Mouse (Mus musculus) neural tube, embryonic 12.5 days (tissue): ENCODE measurements around the gene Pik3c2g. TPM values are rescaled to one million over a fixed set of nuclear protein-coding genes. Genes with fewer than 3 reads are reported as not detected.
A peak's percentile ranks its signal among the peaks of the same experiment; 100 is the strongest.
"Not testable (repeated sequence)": the region's sequence is repeated elsewhere in the genome, so short reads cannot be mapped to it uniquely, and the experiment has no call there.

Experiments
- ATAC-seq: fragments of 200-750 bp; cut with Nextera tagmentation; 2 replicates; pipeline ENCODE4 v1.8.0; 2017; ENCODE audit warnings: low read depth, mild to moderate bottlenecking, moderate TSS enrichment, moderate library complexity; ENCODE audit not compliant: low FRiP score
- H3K27ac ChIP-seq: fragments of 300-500 bp; sonication (generic); 2 replicates; pipeline ENCODE4 v1.5.1; 2016
- H3K27me3 ChIP-seq: fragments of 300-500 bp; sonication (generic); replicated peaks from 2 replicates; pipeline ENCODE4 v1.6.1; 2016; ENCODE audit warnings: mild to moderate bottlenecking
- H3K36me3 ChIP-seq: fragments of 300-500 bp; sonication (generic); 2 replicates; pipeline ENCODE4 v1.6.1; 2016; ENCODE audit warnings: mild to moderate bottlenecking
- H3K4me1 ChIP-seq: fragments of 300-500 bp; sonication (generic); 2 replicates; pipeline ENCODE4 v1.6.1; 2016
- H3K4me2 ChIP-seq: fragments of 300-500 bp; sonication (generic); replicated peaks from 2 replicates; pipeline ENCODE4 v1.6.1; 2016; ENCODE audit warnings: mild to moderate bottlenecking
- H3K4me3 ChIP-seq: fragments of 300-500 bp; sonication (generic); 2 replicates; pipeline ENCODE4 v1.5.1; 2016
- H3K9ac ChIP-seq: fragments of 300-500 bp; sonication (generic); 2 replicates; pipeline ENCODE4 v1.6.1; 2016; ENCODE audit warnings: mild to moderate bottlenecking
- H3K9me3 ChIP-seq: fragments of 300-500 bp; sonication (generic); 2 replicates; pipeline ENCODE4 v1.6.1; 2016; ENCODE audit warnings: mild to moderate bottlenecking
- WGBS: fragments of 180-500 bp; shearing (Covaris S2); methylation state at CpG from one replicate; pipeline ENCODE4 v1.1.7; 2016; 5-methylcytosine and 5-hydroxymethylcytosine counted together
- polyA plus RNA-seq: library from polyadenylated mRNA; unstranded; fragments of >200 nt; fragmentation: Nextera tagmentation; extraction: Ambion mirVana; gene quantifications from 2 replicates; pipeline ENCODE4 v1.2.1, GENCODE M21; 2016

Gene Pik3c2g
- polyA plus RNA-seq, 1 experiment from 2014 or later: 0.24 TPM

GRCm38 (mm10) chr6:139907138-139907537 is 320.1 kb downstream of the Pik3c2g start:
- Histone ChIP-seq H3K4me2 (no peak overlapping the region), H3K27ac (no peak overlapping the region), H3K9me3 (no peaks in the 10 kb centered on the region), H3K4me1 (no peaks in the 10 kb centered on the region), H3K27me3 (no peaks in the 10 kb centered on the region), H3K36me3 (no peaks in the 10 kb centered on the region), H3K9ac (no peak overlapping the region), H3K4me3 (no peak overlapping the region)
- 78% methylated on average over 4 of the region's 4 CpGs for WGBS
- ATAC-seq: no peak

- H3K27ac ChIP-seq: no peak overlapping the region
- H3K4me1 ChIP-seq: no peaks in the 10 kb centered on the region
- H3K4me3 ChIP-seq: no peak overlapping the region
- H3K27me3 ChIP-seq: no peaks in the 10 kb centered on the region
- 73% methylated on average over 12 of the region's 12 CpGs for WGBS
- no peak overlapping the region for H3K9ac ChIP-seq
- no peaks in the 10 kb centered on the region for H3K36me3 ChIP-seq
- H3K9me3 ChIP-seq: no peaks in the 10 kb centered on the region
- ATAC-seq: no peak
- H3K4me2 ChIP-seq: no peak overlapping the region
Observed at GRCm38 (mm10) chr6:139908997-139909669, 322.1 kb downstream of the Pik3c2g start.

- Histone ChIP-seq H3K9ac (no peak overlapping the region), H3K4me3 (no peak overlapping the region), H3K27ac (no peak overlapping the region), H3K4me2 (no peak overlapping the region), H3K4me1 (no peaks in the 10 kb centered on the region), H3K9me3 (no peaks in the 10 kb centered on the region), H3K27me3 (no peaks in the 10 kb centered on the region), H3K36me3 (no peaks in the 10 kb centered on the region)
- WGBS: 86% methylated on average over 5 of the region's 5 CpGs
- ATAC-seq: no peak
Observed at GRCm38 (mm10) chr6:139928766-139929165, 341.7 kb downstream of the Pik3c2g start.

- H3K36me3 ChIP-seq: no peaks in the 10 kb centered on the region
- H3K9me3 ChIP-seq: no peaks in the 10 kb centered on the region
- no peaks in the 10 kb centered on the region for H3K4me1 ChIP-seq
- 76% methylated on average over 2 of the region's 2 CpGs for WGBS
- no peaks in the 10 kb centered on the region for H3K27me3 ChIP-seq
- no peak overlapping the region for H3K27ac ChIP-seq
- no peak overlapping the region for H3K4me2 ChIP-seq
- H3K9ac ChIP-seq: no peak overlapping the region
- no peak for ATAC-seq
- H3K4me3 ChIP-seq: no peak overlapping the region
Observed at GRCm38 (mm10) chr6:139934861-139935260, 347.8 kb downstream of the Pik3c2g start.

GRCm38 (mm10) chr6:139937581-139937980 is 350.6 kb downstream of the Pik3c2g start:
- not testable (repeated sequence) for H3K4me3 ChIP-seq, H3K4me1 ChIP-seq, ATAC-seq, H3K4me2 ChIP-seq, H3K27ac ChIP-seq, H3K9ac ChIP-seq, H3K36me3 ChIP-seq, H3K27me3 ChIP-seq, H3K9me3 ChIP-seq
- WGBS: 87% methylated on average over 4 of the region's 4 CpGs

GRCm38 (mm10) chr6:139947106-139947879 is 360.3 kb downstream of the Pik3c2g start:
- no peaks in the 10 kb centered on the region for H3K9me3 ChIP-seq
- WGBS: 85% methylated on average over 8 of the region's 8 CpGs
- H3K27ac ChIP-seq: no peak overlapping the region
- H3K36me3 ChIP-seq: no peaks in the 10 kb centered on the region
- H3K4me1 ChIP-seq: no peaks in the 10 kb centered on the region
- H3K9ac ChIP-seq: no peak overlapping the region
- H3K27me3 ChIP-seq: no peaks in the 10 kb centered on the region
- no peak overlapping the region for H3K4me3 ChIP-seq
- no peak for ATAC-seq
- H3K4me2 ChIP-seq: no peak overlapping the region

- Histone ChIP-seq H3K9me3 (no peaks in the 10 kb centered on the region), H3K36me3 (no peaks in the 10 kb centered on the region), H3K27me3 (no peaks in the 10 kb centered on the region), H3K27ac (no peak overlapping the region), H3K4me2 (no peak overlapping the region), H3K9ac (no peak overlapping the region), H3K4me1 (no peaks in the 10 kb centered on the region), H3K4me3 (no peak overlapping the region)
- 87% methylated on average over 12 of the region's 12 CpGs for WGBS
- no peak for ATAC-seq
Observed at GRCm38 (mm10) chr6:139953596-139953995, 366.6 kb downstream of the Pik3c2g start.

- Histone ChIP-seq H3K4me3 (no peak overlapping the region), H3K27ac (no peak overlapping the region), H3K4me2 (no peak overlapping the region), H3K4me1 (no peaks in the 10 kb centered on the region), H3K27me3 (no peaks in the 10 kb centered on the region), H3K9me3 (no peaks in the 10 kb centered on the region), H3K9ac (no peak overlapping the region), H3K36me3 (no peaks in the 10 kb centered on the region)
- ATAC-seq: no peak
- WGBS: 78% methylated on average over 7 of the region's 7 CpGs
Observed at GRCm38 (mm10) chr6:139957531-139958241, 370.7 kb downstream of the Pik3c2g start.

GRCm38 (mm10) chr6:139963775-139964174 is 376.8 kb downstream of the Pik3c2g start:
- no peaks in the 10 kb centered on the region for H3K36me3 ChIP-seq
- no peaks in the 10 kb centered on the region for H3K9me3 ChIP-seq
- H3K4me2 ChIP-seq: no peak overlapping the region
- H3K4me3 ChIP-seq: no peak overlapping the region
- H3K4me1 ChIP-seq: no peaks in the 10 kb centered on the region
- 72% methylated on average over 3 of the region's 3 CpGs for WGBS
- no peak overlapping the region for H3K27ac ChIP-seq
- no peak overlapping the region for H3K9ac ChIP-seq
- ATAC-seq: no peak
- no peaks in the 10 kb centered on the region for H3K27me3 ChIP-seq

GRCm38 (mm10) chr6:139964895-139965294 is 377.9 kb downstream of the Pik3c2g start:
- WGBS: 70% methylated on average over 3 of the region's 3 CpGs
- no peak overlapping the region for H3K27ac ChIP-seq
- no peak overlapping the region for H3K4me3 ChIP-seq
- H3K36me3 ChIP-seq: no peaks in the 10 kb centered on the region
- no peak overlapping the region for H3K4me2 ChIP-seq
- H3K4me1 ChIP-seq: no peaks in the 10 kb centered on the region
- H3K9me3 ChIP-seq: no peaks in the 10 kb centered on the region
- ATAC-seq: peak; percentile 48; the same call in 1 of the 2 replicates
- no peaks in the 10 kb centered on the region for H3K27me3 ChIP-seq
- H3K9ac ChIP-seq: no peak overlapping the region

GRCm38 (mm10) chr6:139966684-139967083 is 379.7 kb downstream of the Pik3c2g start:
- no peaks in the 10 kb centered on the region for H3K9me3 ChIP-seq
- H3K4me1 ChIP-seq: no peaks in the 10 kb centered on the region
- H3K27me3 ChIP-seq: no peaks in the 10 kb centered on the region
- H3K4me2 ChIP-seq: no peak overlapping the region
- peak; percentile 67; the same call in 1 of the 2 replicates for ATAC-seq
- no peak overlapping the region for H3K27ac ChIP-seq
- H3K9ac ChIP-seq: no peak overlapping the region
- no peak overlapping the region for H3K4me3 ChIP-seq
- no peaks in the 10 kb centered on the region for H3K36me3 ChIP-seq
- WGBS: 35% methylated on average over 6 of the region's 6 CpGs

GRCm38 (mm10) chr6:139971608-139972298 is 384.7 kb downstream of the Pik3c2g start:
- Histone ChIP-seq H3K27me3 (no peaks in the 10 kb centered on the region), H3K36me3 (no peaks in the 10 kb centered on the region), H3K4me2 (no peak overlapping the region), H3K9me3 (no peaks in the 10 kb centered on the region), H3K4me1 (no peaks in the 10 kb centered on the region), H3K4me3 (no peak overlapping the region), H3K9ac (no peak overlapping the region), H3K27ac (no peak overlapping the region)
- WGBS: 87% methylated on average over 4 of the region's 4 CpGs
- no peak for ATAC-seq
